Mouse (Mus musculus) megakaryocyte, embryonic 14.5 days (primary cell): ENCODE results near the gene Fam151a.

ENCODE experiments used
- FLI1 ChIP-seq: IDR thresholded peaks from 2 replicates; pipeline ENCODE4 v1.6.1; 2012; ENCODE audit warnings: low read length, inconsistent platforms, mixed read lengths
- GATA1 ChIP-seq: IDR thresholded peaks from 3 replicates; pipeline ENCODE4 v1.6.1; 2012; ENCODE audit warnings: mixed read lengths, low read length, inconsistent platforms, borderline replicate concordance

- TF ChIP-seq FLI1 = no peak
- TF ChIP-seq GATA1 = no peak
These were observed 54.1 kb downstream of the Fam151a start for GRCm38 (mm10) chr4:106787830-106788229.
